Mouse (Mus musculus): ENCODE measurements around the gene Gm20458. TPM values are rescaled to one million over a fixed set of nuclear protein-coding genes. Genes with fewer than 3 reads are reported as not detected.

The Gm20458 gene
- polyA plus RNA-seq, 1 experiment from 2014 or later = 13.5 TPM

- peak overlapping the region; percentile 72 for H3K27ac ChIP-seq
- no peaks in the 10 kb centered on the region for H3K36me3 ChIP-seq
- no peaks in the 10 kb centered on the region for H3K9me3 ChIP-seq (replicated peaks)
- WGBS = under 1% methylated on average over 24 of the region's 26 CpGs
- ATAC-seq (replicated peaks; ENCODE audit: insufficient number of reproducible peaks, insufficient read depth, low FRiP score, low read depth) = peak; percentile 90
- H3K4me1 ChIP-seq (replicated peaks) = peaks cover 42% of the 10 kb centered on the region
- H3K4me2 ChIP-seq = peak overlapping the region; percentile 95
- H3K4me3 ChIP-seq = peak overlapping the region; percentile 75
- H3K27me3 ChIP-seq = peaks cover 30% of the 10 kb centered on the region
- H3K9ac ChIP-seq = peak overlapping the region; percentile 80
Observed at GRCm38 (mm10) chr2:164443051-164443437, 17.7 kb upstream of the Gm20458 start.

- no peaks in the 10 kb centered on the region for H3K9me3 ChIP-seq (replicated peaks)
Observed at GRCm38 (mm10) chr2:164443460-164444000, 17.2 kb upstream of the Gm20458 start, which contains the start of gene Sdc4. Gene Sdc4, minus strand, starts transcription at chr2:164443887.

GRCm38 (mm10) chr2:164444701-164445100 is 16.1 kb upstream of the Gm20458 start:
- Histone ChIP-seq H3K4me1 (replicated peaks) (peaks cover 39% of the 10 kb centered on the region), H3K9ac (no peak overlapping the region), H3K9me3 (replicated peaks) (no peaks in the 10 kb centered on the region), H3K4me2 (no peak overlapping the region), H3K27me3 (peaks cover 30% of the 10 kb centered on the region), H3K36me3 (no peaks in the 10 kb centered on the region), H3K4me3 (no peak overlapping the region), H3K27ac (no peak overlapping the region)
- ATAC-seq (replicated peaks; ENCODE audit: insufficient number of reproducible peaks, insufficient read depth, low FRiP score, low read depth) = no peak
- WGBS = 81% methylated on average over 2 of the region's 2 CpGs

More at GRCm38 (mm10) chr2:164443460-164444000, 17.2 kb upstream of the Gm20458 start, which contains the start of gene Sdc4:
- H3K4me1 ChIP-seq (replicated peaks) = peaks cover 39% of the 10 kb centered on the region
- WGBS = 12% methylated on average over 18 of the region's 18 CpGs
- no peaks in the 10 kb centered on the region for H3K36me3 ChIP-seq
- peaks cover 30% of the 10 kb centered on the region for H3K27me3 ChIP-seq
- H3K4me2 ChIP-seq = peak within 1 kb of the TSS; percentile 95
- peak within 1 kb of the TSS; percentile 80 for H3K9ac ChIP-seq
- H3K27ac ChIP-seq = peak within 1 kb of the TSS; percentile 72
- H3K4me3 ChIP-seq = peak within 1 kb of the TSS; percentile 75
- ATAC-seq (replicated peaks; ENCODE audit: insufficient number of reproducible peaks, insufficient read depth, low FRiP score, low read depth) = no peak; the same call in 1 of the 2 replicates

GRCm38 (mm10) chr2:164445399-164446085 is 15.2 kb upstream of the Gm20458 start:
- Histone ChIP-seq H3K27ac (no peak overlapping the region), H3K36me3 (no peaks in the 10 kb centered on the region), H3K4me2 (no peak overlapping the region), H3K27me3 (peaks cover 30% of the 10 kb centered on the region), H3K4me1 (replicated peaks) (peaks cover 36% of the 10 kb centered on the region), H3K9me3 (replicated peaks) (no peaks in the 10 kb centered on the region), H3K4me3 (no peak overlapping the region), H3K9ac (no peak overlapping the region)
- no peak for ATAC-seq (replicated peaks; ENCODE audit: insufficient number of reproducible peaks, insufficient read depth, low FRiP score, low read depth)
- 77% methylated on average over 3 of the region's 3 CpGs for WGBS

- no peaks in the 10 kb centered on the region for H3K36me3 ChIP-seq
- H3K4me3 ChIP-seq = no peak overlapping the region
- H3K9me3 ChIP-seq (replicated peaks) = no peaks in the 10 kb centered on the region
- H3K27me3 ChIP-seq = peaks cover 29% of the 10 kb centered on the region
- no peak for ATAC-seq (replicated peaks; ENCODE audit: insufficient number of reproducible peaks, insufficient read depth, low FRiP score, low read depth)
- no peak overlapping the region for H3K27ac ChIP-seq
- H3K4me1 ChIP-seq (replicated peaks) = peaks cover 33% of the 10 kb centered on the region
- no peak overlapping the region for H3K9ac ChIP-seq
- 72% methylated on average over 3 of the region's 3 CpGs for WGBS
- no peak overlapping the region for H3K4me2 ChIP-seq
Observed at GRCm38 (mm10) chr2:164446086-164446469, 14.7 kb upstream of the Gm20458 start.

- Histone ChIP-seq H3K27me3 (peaks cover 24% of the 10 kb centered on the region), H3K36me3 (no peaks in the 10 kb centered on the region), H3K9ac (no peak overlapping the region), H3K27ac (no peak overlapping the region), H3K4me3 (no peak overlapping the region), H3K4me2 (no peak overlapping the region), H3K4me1 (replicated peaks) (peaks cover 36% of the 10 kb centered on the region), H3K9me3 (replicated peaks) (no peaks in the 10 kb centered on the region)
- no peak for ATAC-seq (replicated peaks; ENCODE audit: insufficient number of reproducible peaks, insufficient read depth, low FRiP score, low read depth)
- 88% methylated on average over 1 of the region's 1 CpGs for WGBS
Observed at GRCm38 (mm10) chr2:164448140-164448539, 12.6 kb upstream of the Gm20458 start.

GRCm38 (mm10) chr2:164448921-164449320 is 11.8 kb upstream of the Gm20458 start:
- ATAC-seq (replicated peaks; ENCODE audit: insufficient number of reproducible peaks, insufficient read depth, low FRiP score, low read depth) = no peak
- 53% methylated on average over 5 of the region's 5 CpGs for WGBS
- H3K36me3 ChIP-seq = no peaks in the 10 kb centered on the region
- H3K4me2 ChIP-seq = no peak overlapping the region
- no peaks in the 10 kb centered on the region for H3K9me3 ChIP-seq (replicated peaks)
- no peak overlapping the region for H3K4me3 ChIP-seq
- H3K27ac ChIP-seq = peak overlapping the region; percentile 31; the same call in 1 of the 2 replicates
- H3K27me3 ChIP-seq = peaks cover 23% of the 10 kb centered on the region
- peaks cover 38% of the 10 kb centered on the region for H3K4me1 ChIP-seq (replicated peaks)
- H3K9ac ChIP-seq = no peak overlapping the region

- H3K27ac ChIP-seq = peak overlapping the region; percentile 31; the same call in 1 of the 2 replicates
- peak overlapping the region; percentile 19 for H3K4me2 ChIP-seq
Observed at GRCm38 (mm10) chr2:164449341-164450042, 11.3 kb upstream of the Gm20458 start.

GRCm38 (mm10) chr2:164452000-164452676 is 8.6 kb upstream of the Gm20458 start:
- Histone ChIP-seq H3K36me3 (no peaks in the 10 kb centered on the region), H3K27ac (peak overlapping the region; percentile 71), H3K9me3 (replicated peaks) (no peaks in the 10 kb centered on the region), H3K4me3 (no peak overlapping the region), H3K4me2 (peak overlapping the region; percentile 6), H3K4me1 (replicated peaks) (peaks cover 66% of the 10 kb centered on the region), H3K27me3 (no peaks in the 10 kb centered on the region; the same call in 1 of the 2 replicates), H3K9ac (no peak overlapping the region)
- no peak; the same call in 1 of the 2 replicates for ATAC-seq (replicated peaks; ENCODE audit: insufficient number of reproducible peaks, insufficient read depth, low FRiP score, low read depth)
- 24% methylated on average over 13 of the region's 13 CpGs for WGBS

More at GRCm38 (mm10) chr2:164449341-164450042, 11.3 kb upstream of the Gm20458 start:
- no peaks in the 10 kb centered on the region for H3K36me3 ChIP-seq
- no peak overlapping the region; the same call in 1 of the 2 replicates for H3K9ac ChIP-seq
- no peak for ATAC-seq (replicated peaks; ENCODE audit: insufficient number of reproducible peaks, insufficient read depth, low FRiP score, low read depth)
- H3K27me3 ChIP-seq = peaks cover 17% of the 10 kb centered on the region
- H3K4me1 ChIP-seq (replicated peaks) = peaks cover 43% of the 10 kb centered on the region
- 53% methylated on average over 14 of the region's 14 CpGs for WGBS
- no peaks in the 10 kb centered on the region for H3K9me3 ChIP-seq (replicated peaks)
- no peak overlapping the region for H3K4me3 ChIP-seq

- Histone ChIP-seq H3K36me3 (no peaks in the 10 kb centered on the region), H3K4me2 (peak overlapping the region; percentile 6), H3K9me3 (replicated peaks) (no peaks in the 10 kb centered on the region), H3K27ac (peak overlapping the region; percentile 71), H3K27me3 (no peaks in the 10 kb centered on the region; the same call in 1 of the 2 replicates), H3K4me1 (replicated peaks) (peaks cover 67% of the 10 kb centered on the region), H3K9ac (no peak overlapping the region), H3K4me3 (no peak overlapping the region)
- peak; percentile 78 for ATAC-seq (replicated peaks; ENCODE audit: insufficient number of reproducible peaks, insufficient read depth, low FRiP score, low read depth)
- WGBS = 33% methylated on average over 14 of the region's 14 CpGs
Observed at GRCm38 (mm10) chr2:164453047-164453757, 7.6 kb upstream of the Gm20458 start.

All from heart, embryonic 15.5 days (tissue).